Comparison of ENCODE assay signal across 8 mouse cellular contexts in genomic region chr2:69862117-69862657, GRCm38 (mm10). TPM values are rescaled to one million over a fixed set of nuclear protein-coding genes. Genes with fewer than 3 reads are reported as not detected.
DNase-seq lines count a peak whose midpoint lies in the region; ATAC-seq and TF ChIP-seq lines count a peak whose summit lies in the region.

No protein-coding gene starts in this region.

- ATAC-seq in heart, embryonic 14.5 days (ENCODE audit: insufficient number of reproducible peaks, insufficient read depth, low FRiP score, low read depth) = no peak
- ATAC-seq in CD4-positive, CD25-positive, alpha-beta regulatory T cell, adult 4 months = peak; percentile 28
- no peak for ATAC-seq in limb, embryonic 14.5 days (ENCODE audit: low FRiP score, low read depth)
- ATAC-seq in stomach, postnatal 0 days (ENCODE audit: low FRiP score, low TSS enrichment) = no peak

- TF ChIP-seq POLR2A in embryonic fibroblast, embryonic 13.5 days (IDR thresholded peaks at IDR 0.05; ENCODE audit: low read depth, low read length) = no peak
- TF ChIP-seq POLR2A in limb, embryonic 14.5 days (IDR thresholded peaks at IDR 0.05; ENCODE audit: borderline replicate concordance, extremely low read depth, insufficient read depth, insufficient read length) = no peak

- H3K9me3 ChIP-seq in heart, embryonic 14.5 days (ENCODE audit: control insufficient read depth, low read length) = no peaks in the 10 kb centered on the region
- no peaks in the 10 kb centered on the region for H3K9me3 ChIP-seq in limb, embryonic 14.5 days (ENCODE audit: control insufficient read depth, low read length)
- H3K9me3 ChIP-seq in stomach, postnatal 0 days (ENCODE audit: control insufficient read depth, low read length) = no peaks in the 10 kb centered on the region

- TF ChIP-seq EP300 in stomach, postnatal 0 days (optimal IDR thresholded peaks at IDR 0.05) = no peak

- H3K27me3 ChIP-seq in heart, embryonic 14.5 days (ENCODE audit: control insufficient read depth, insufficient read depth, low read length) = no peaks in the 10 kb centered on the region
- no peaks in the 10 kb centered on the region for H3K27me3 ChIP-seq in limb, embryonic 14.5 days (ENCODE audit: control insufficient read depth, insufficient read depth, low read length)
- H3K27me3 ChIP-seq in stomach, postnatal 0 days (ENCODE audit: control insufficient read depth, insufficient read depth, low read length) = no peaks in the 10 kb centered on the region

- intact Hi-C loops in heart, postnatal 14 days (cut with DNase I) = loop anchor here (5.0 kb wide), 2 partner anchors 40 to 60 kb away; partner anchors contain the start of gene Klhl23

- H3K27ac ChIP-seq in heart, embryonic 14.5 days (replicated peaks in 1 of 2; ENCODE audit: control insufficient read depth in 1 of 2, insufficient read depth in 1 of 2, low read depth in 2 of 2, low read length in 2 of 2) = peak overlapping the region in 1 of 2 experiments; percentile 86; a peak in 3 of 4 replicates
- H3K27ac ChIP-seq in embryonic fibroblast, embryonic 13.5 days (ENCODE audit: insufficient read depth, low read length) = peak overlapping the region; percentile 80
- H3K27ac ChIP-seq in limb, embryonic 14.5 days (replicated peaks; ENCODE audit: low read depth, low read length) = peak overlapping the region; percentile 90
- H3K27ac ChIP-seq in stomach, postnatal 0 days (replicated peaks) = peak overlapping the region; percentile 96

- peaks cover 34% of the 10 kb centered on the region for H3K36me3 ChIP-seq in heart, embryonic 14.5 days (ENCODE audit: control insufficient read depth, insufficient read depth, low read length)
- peaks cover 19% of the 10 kb centered on the region for H3K36me3 ChIP-seq in limb, embryonic 14.5 days (ENCODE audit: control insufficient read depth, insufficient read depth, low read length)
- no peaks in the 10 kb centered on the region for H3K36me3 ChIP-seq in stomach, postnatal 0 days (ENCODE audit: control insufficient read depth, insufficient read depth, low read length)

- WGBS in heart, embryonic 14.5 days = 2% methylated on average over 13 of the region's 13 CpGs
- 3% methylated on average over 13 of the region's 13 CpGs for WGBS in limb, embryonic 14.5 days
- under 1% methylated on average over 13 of the region's 13 CpGs for WGBS in stomach, postnatal 0 days

- no peak for DNase-seq in heart, postnatal 14 days
- DNase-seq in limb, embryonic 14.5 days (ENCODE audit: low spot score) = no peak
- DNase-seq in stomach, postnatal 0 days (ENCODE audit: low spot score) = no peak
- no peak for DNase-seq in adrenal gland, postnatal 14 days
- no peak for DNase-seq in yolk sac, embryonic 10.5 days (ENCODE audit: low spot score)

- peak overlapping the region; percentile 80 for H3K4me2 ChIP-seq in heart, embryonic 14.5 days (ENCODE audit: low read length)
- peak overlapping the region; percentile 75 for H3K4me2 ChIP-seq in limb, embryonic 14.5 days (replicated peaks; ENCODE audit: low read depth, low read length, severe bottlenecking)
- peak overlapping the region; percentile 58 for H3K4me2 ChIP-seq in stomach, postnatal 0 days (replicated peaks; ENCODE audit: low read depth)

- H3K4me1 ChIP-seq in heart, embryonic 14.5 days (ENCODE audit: control insufficient read depth in 2 of 2, insufficient read depth in 2 of 2, low read length in 2 of 2) = peaks cover 0 to 12% of the 10 kb centered on the region in 2 experiments; a peak in 2 of 4 replicates
- H3K4me1 ChIP-seq in embryonic fibroblast, embryonic 13.5 days (ENCODE audit: control insufficient read depth, insufficient read depth, low read length) = no peaks in the 10 kb centered on the region
- 0 out of 2 replicates have a peak, but pooled peaks cover 4% of the 10 kb centered on the region for H3K4me1 ChIP-seq in limb, embryonic 14.5 days (ENCODE audit: control insufficient read depth, insufficient read depth, low read length)
- H3K4me1 ChIP-seq in stomach, postnatal 0 days (replicated peaks; ENCODE audit: control insufficient read depth, insufficient read depth) = no peaks in the 10 kb centered on the region; the same call in 1 of the 2 replicates

- no peak for TF ChIP-seq CTCF in embryonic fibroblast, embryonic 13.5 days (IDR thresholded peaks at IDR 0.05; ENCODE audit: borderline replicate concordance, insufficient read depth, low read length)
- TF ChIP-seq CTCF in stomach, postnatal 0 days (IDR thresholded peaks at IDR 0.05; ENCODE audit: low read depth) = no peak

- H3K4me3 ChIP-seq in heart, embryonic 14.5 days (ENCODE audit: control insufficient read depth in 1 of 2, insufficient read depth in 1 of 2, low read depth in 1 of 2, low read length in 2 of 2) = peak overlapping the region; percentile 80 to 100
- H3K4me3 ChIP-seq in embryonic fibroblast, embryonic 13.5 days (ENCODE audit: insufficient read depth, low read length) = peak overlapping the region; percentile 85
- peak overlapping the region; percentile 99 for H3K4me3 ChIP-seq in limb, embryonic 14.5 days (replicated peaks; ENCODE audit: low read length)
- peak overlapping the region; percentile 100 for H3K4me3 ChIP-seq in stomach, postnatal 0 days (ENCODE audit: low read depth, low read length)

- H3K9ac ChIP-seq in heart, embryonic 14.5 days (ENCODE audit: low read length) = peak overlapping the region; percentile 90
- H3K9ac ChIP-seq in limb, embryonic 14.5 days (ENCODE audit: low read depth, low read length, severe bottlenecking) = peak overlapping the region; percentile 97
- peak overlapping the region; percentile 99 for H3K9ac ChIP-seq in stomach, postnatal 0 days (ENCODE audit: low read length)

RNA-seq across cellular contexts. Expression of gene Ssb, which starts 0.8 kb away (rescaled TPM):
- polyA plus RNA-seq in heart, embryonic 14.5 days (2014; fragmentation: Nextera tagmentation; extraction: Ambion mirVana) = 186 and 187 TPM in 2 replicates
- 10 to 100 TPM; 69.4 to 74.7 TPM for total RNA-seq in heart, postnatal 14 days (2021)
- 100 to 1,000 TPM; 232 to 274 TPM for polyA plus RNA-seq in CD4-positive, CD25-positive, alpha-beta regulatory T cell, adult 4 months (2017; shearing (Covaris generic))
- 259 and 260 TPM in 2 replicates for polyA plus RNA-seq in embryonic fibroblast, embryonic 13.5 days (2011; ENCODE audit: insufficient read length, low read depth, missing spikeins)
- polyA plus RNA-seq in limb, embryonic 14.5 days (2012; rRNA removed) = 80.8 and 173 TPM in 2 replicates
- polyA plus RNA-seq in limb, embryonic 14.5 days (2014; fragmentation: Nextera tagmentation; extraction: Ambion mirVana) = 288 and 291 TPM in 2 replicates
- polyA plus RNA-seq in stomach, postnatal 0 days (2015; fragmentation: Nextera tagmentation; extraction: Ambion mirVana) = 161 and 203 TPM in 2 replicates
- 185 TPM in 2 replicates for total RNA-seq in adrenal gland, postnatal 14 days (2021)

RNA-seq across cellular contexts. Expression of gene Mettl5, which starts 23.2 kb away (rescaled TPM):
- 39.4 and 44.1 TPM in 2 replicates for polyA plus RNA-seq in heart, embryonic 14.5 days (2014; fragmentation: Nextera tagmentation; extraction: Ambion mirVana)
- total RNA-seq in heart, postnatal 14 days (2021) = 10 to 100 TPM; 19.1 to 20.2 TPM
- polyA plus RNA-seq in CD4-positive, CD25-positive, alpha-beta regulatory T cell, adult 4 months (2017; shearing (Covaris generic)) = 10 to 100 TPM; 73.1 to 75.3 TPM
- polyA plus RNA-seq in embryonic fibroblast, embryonic 13.5 days (2011; ENCODE audit: insufficient read length, low read depth, missing spikeins) = 14.4 and 17.0 TPM in 2 replicates
- 9.8 and 14.0 TPM in 2 replicates for polyA plus RNA-seq in limb, embryonic 14.5 days (2012; rRNA removed)
- 33.7 and 41.0 TPM in 2 replicates for polyA plus RNA-seq in limb, embryonic 14.5 days (2014; fragmentation: Nextera tagmentation; extraction: Ambion mirVana)
- polyA plus RNA-seq in stomach, postnatal 0 days (2015; fragmentation: Nextera tagmentation; extraction: Ambion mirVana) = 29.4 and 32.0 TPM in 2 replicates
- total RNA-seq in adrenal gland, postnatal 14 days (2021) = 22.3 and 26.6 TPM in 2 replicates

RNA-seq across cellular contexts. Expression of gene Ubr3, which starts 34.9 kb away (rescaled TPM):
- 17.4 and 19.9 TPM in 2 replicates for polyA plus RNA-seq in heart, embryonic 14.5 days (2014; fragmentation: Nextera tagmentation; extraction: Ambion mirVana)
- 100 to 1,000 TPM; 110 to 118 TPM for total RNA-seq in heart, postnatal 14 days (2021)
- 10 to 100 TPM; 11.7 to 16.1 TPM for polyA plus RNA-seq in CD4-positive, CD25-positive, alpha-beta regulatory T cell, adult 4 months (2017; shearing (Covaris generic))
- 50.7 and 52.7 TPM in 2 replicates for polyA plus RNA-seq in embryonic fibroblast, embryonic 13.5 days (2011; ENCODE audit: insufficient read length, low read depth, missing spikeins)
- polyA plus RNA-seq in limb, embryonic 14.5 days (2012; rRNA removed) = 35.0 and 36.2 TPM in 2 replicates
- polyA plus RNA-seq in limb, embryonic 14.5 days (2014; fragmentation: Nextera tagmentation; extraction: Ambion mirVana) = 21.3 and 21.6 TPM in 2 replicates
- polyA plus RNA-seq in stomach, postnatal 0 days (2015; fragmentation: Nextera tagmentation; extraction: Ambion mirVana) = 7.9 and 9.0 TPM in 2 replicates
- 67.5 and 74.4 TPM in 2 replicates for total RNA-seq in adrenal gland, postnatal 14 days (2021)

RNA-seq across cellular contexts. Expression of gene Klhl23, which starts 40.4 kb away (rescaled TPM):
- 57.1 and 59.9 TPM in 2 replicates for polyA plus RNA-seq in heart, embryonic 14.5 days (2014; fragmentation: Nextera tagmentation; extraction: Ambion mirVana)
- total RNA-seq in heart, postnatal 14 days (2021) = 10 to 100 TPM; 41.1 to 42.8 TPM
- under 1 TPM in 1 of 2 experiments, not detected in 1; 0.20 TPM for polyA plus RNA-seq in CD4-positive, CD25-positive, alpha-beta regulatory T cell, adult 4 months (2017; shearing (Covaris generic))
- 22.5 and 30.2 TPM in 2 replicates for polyA plus RNA-seq in embryonic fibroblast, embryonic 13.5 days (2011; ENCODE audit: insufficient read length, low read depth, missing spikeins)
- 18.6 and 21.2 TPM in 2 replicates for polyA plus RNA-seq in limb, embryonic 14.5 days (2012; rRNA removed)
- 20.7 and 21.9 TPM in 2 replicates for polyA plus RNA-seq in limb, embryonic 14.5 days (2014; fragmentation: Nextera tagmentation; extraction: Ambion mirVana)
- polyA plus RNA-seq in stomach, postnatal 0 days (2015; fragmentation: Nextera tagmentation; extraction: Ambion mirVana) = 21.4 and 25.1 TPM in 2 replicates
- total RNA-seq in adrenal gland, postnatal 14 days (2021) = 10.6 and 11.0 TPM in 2 replicates
